Mouse (Mus musculus): ENCODE results near the gene Grid1.

DNA sequence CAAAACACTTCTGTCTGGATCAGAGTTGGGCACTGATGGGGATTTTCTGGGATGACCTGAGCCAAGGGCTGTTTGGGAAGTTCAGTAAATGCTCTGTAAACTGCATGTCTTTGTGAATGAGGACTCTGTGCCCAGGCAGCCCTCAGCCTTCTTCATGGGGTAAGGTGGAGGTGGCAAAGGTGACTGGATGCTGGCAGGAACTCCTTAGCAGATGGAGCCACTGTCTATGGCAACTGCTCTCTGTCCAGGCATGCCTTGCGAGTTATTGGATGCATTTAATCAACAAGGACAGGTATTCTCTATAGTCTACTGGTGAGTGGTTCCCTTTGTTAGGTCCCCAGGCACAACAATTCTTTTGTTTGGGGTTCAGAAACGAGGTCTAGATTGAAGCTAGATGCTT is 85.8 kb downstream of the Grid1 start:
- no peak for TF ChIP-seq POLR2A (IDR thresholded peaks at IDR 0.05; ENCODE audit: insufficient read length, low read depth)
- no peak for TF ChIP-seq USF1 (IDR thresholded peaks at IDR 0.05; ENCODE audit: low read depth)
- no peak for TF ChIP-seq TCF3 (IDR thresholded peaks at IDR 0.05; ENCODE audit: insufficient read length, low read depth)
- no peak for TF ChIP-seq POLR2AphosphoS2 (IDR thresholded peaks at IDR 0.05; ENCODE audit: insufficient read length, low read depth)
- no peak for TF ChIP-seq CEBPB (IDR thresholded peaks at IDR 0.05; ENCODE audit: insufficient read depth, poor library complexity, severe bottlenecking)

Data from myocyte (in vitro differentiated cells).